Comparison of ENCODE assay signal across 9 mouse cellular contexts in genomic region chr19:5654720-5655298, GRCm38 (mm10). TPM values are rescaled to one million over a fixed set of nuclear protein-coding genes. Genes with fewer than 3 reads are reported as not detected.
DNase-seq lines count a peak whose midpoint lies in the region; ATAC-seq lines count a peak whose summit lies in the region.
"Had no signal": no experiment of that assay in that cellular context is flagged by ENCODE, and none has a peak within 500 bp of the region (broad histone marks: within the 10 kb centered on the region; RNA-seq: fewer than 3 reads in every experiment).

No protein-coding gene starts in this region.

- WGBS in liver, embryonic 13.5 days (ENCODE audit: insufficient replicate concordance), result 82% methylated on average over 43 of the region's 43 CpGs
- 26% methylated on average over 43 of the region's 43 CpGs for WGBS in stomach, embryonic 16.5 days

- no peaks in the 10 kb centered on the region for H3K9me3 ChIP-seq in megakaryocyte, embryonic 14.5 days
- H3K9me3 ChIP-seq in liver, embryonic 13.5 days (replicated peaks), result no peaks in the 10 kb centered on the region
- no peaks in the 10 kb centered on the region for H3K9me3 ChIP-seq in stomach, embryonic 16.5 days (replicated peaks; ENCODE audit: control insufficient read depth, low read length)

- DNase-seq in cerebellum, postnatal 10 days, result peak; percentile 29 to 49
- no peak for DNase-seq in cerebellum, adult 8-10 months
- no peak for DNase-seq in liver, embryonic 13.5 days
- no peak for DNase-seq in thymus, postnatal 0 days (ENCODE audit: low spot score)
- no peak for DNase-seq in cerebellum, adult 11-12 months

- no peaks in the 10 kb centered on the region for H3K27me3 ChIP-seq in megakaryocyte, embryonic 14.5 days (replicated peaks)
- H3K27me3 ChIP-seq in liver, embryonic 13.5 days, result no peaks in the 10 kb centered on the region
- 0 out of 2 replicates have a peak, but pooled peaks cover 6% of the 10 kb centered on the region for H3K27me3 ChIP-seq in stomach, embryonic 16.5 days (ENCODE audit: control insufficient read depth, insufficient read depth, low read length)

- H3K9ac ChIP-seq in liver, embryonic 13.5 days, result no peak overlapping the region
- peak overlapping the region; percentile 51 for H3K9ac ChIP-seq in stomach, embryonic 16.5 days (ENCODE audit: low read length)

- peaks cover 27% of the 10 kb centered on the region for H3K4me1 ChIP-seq in megakaryocyte, embryonic 14.5 days
- H3K4me1 ChIP-seq in liver, embryonic 13.5 days (replicated peaks), result peaks cover 46% of the 10 kb centered on the region
- H3K4me1 ChIP-seq in stomach, embryonic 16.5 days (ENCODE audit: control insufficient read depth, insufficient read depth, low read length), result peaks cover 10% of the 10 kb centered on the region

- H3K4me2 ChIP-seq in liver, embryonic 13.5 days, result peak overlapping the region; percentile 61
- peak overlapping the region; percentile 68 for H3K4me2 ChIP-seq in stomach, embryonic 16.5 days (ENCODE audit: low read depth, low read length)

- no peak overlapping the region for H3K27ac ChIP-seq in liver, embryonic 13.5 days
- no peak overlapping the region for H3K27ac ChIP-seq in stomach, embryonic 16.5 days (ENCODE audit: low read length)

- peak overlapping the region; percentile 24 for H3K4me3 ChIP-seq in megakaryocyte, embryonic 14.5 days (replicated peaks)
- peak overlapping the region; percentile 33 for H3K4me3 ChIP-seq in liver, embryonic 13.5 days (replicated peaks)
- peak overlapping the region; percentile 42 for H3K4me3 ChIP-seq in stomach, embryonic 16.5 days (replicated peaks; ENCODE audit: low read length)

- H3K36me3 ChIP-seq in megakaryocyte, embryonic 14.5 days (replicated peaks; ENCODE audit: low read length), result peaks cover 94% of the 10 kb centered on the region
- H3K36me3 ChIP-seq in liver, embryonic 13.5 days, result peaks cover 95% of the 10 kb centered on the region
- peaks cover 13% of the 10 kb centered on the region; the same call in 1 of the 2 replicates for H3K36me3 ChIP-seq in stomach, embryonic 16.5 days (ENCODE audit: control insufficient read depth, insufficient read depth, low read length)

- no peak for ATAC-seq in megakaryocyte, adult 5-6 weeks (ENCODE audit: poor library complexity, severe bottlenecking)
- no peak for ATAC-seq in liver, embryonic 13.5 days (ENCODE audit: low read depth)
- peak; percentile 12; the same call in 1 of the 2 replicates for ATAC-seq in stomach, embryonic 16.5 days (ENCODE audit: insufficient read depth, low FRiP score)
- ATAC-seq: inflammation-experienced regulatory T-cells, adult 6 months had no signal

RNA-seq across cellular contexts. Expression of gene Sipa1, which starts 8.7 kb away (rescaled TPM):
- polyA plus RNA-seq in megakaryocyte, embryonic 14.5 days (2012; ENCODE audit: insufficient read depth, low replicate concordance), result 116 and 134 TPM in 2 replicates
- total RNA-seq in megakaryocyte, adult 5-6 weeks (2015), result 50.8 and 65.8 TPM in 2 replicates
- total RNA-seq in megakaryocyte, adult 5-6 weeks (2017), result 50.1 and 78.7 TPM in 2 replicates
- polyA plus RNA-seq in liver, embryonic 13.5 days (2015; fragmentation: Nextera tagmentation; extraction: Ambion mirVana), result 23.3 and 24.6 TPM in 2 replicates
- 17.3 and 18.1 TPM in 2 replicates for polyA plus RNA-seq in stomach, embryonic 16.5 days (2015; fragmentation: Nextera tagmentation; extraction: Ambion mirVana)
- polyA plus RNA-seq in thymus, postnatal 0 days (2015; fragmentation: Nextera tagmentation; extraction: Ambion mirVana), result 37.4 and 39.2 TPM in 2 replicates

RNA-seq across cellular contexts. Expression of gene Rela, which starts 17.5 kb away (rescaled TPM):
- 105 and 119 TPM in 2 replicates for polyA plus RNA-seq in megakaryocyte, embryonic 14.5 days (2012; ENCODE audit: insufficient read depth, low replicate concordance)
- 51.9 and 56.6 TPM in 2 replicates for total RNA-seq in megakaryocyte, adult 5-6 weeks (2015)
- 46.1 and 47.8 TPM in 2 replicates for total RNA-seq in megakaryocyte, adult 5-6 weeks (2017)
- polyA plus RNA-seq in liver, embryonic 13.5 days (2015; fragmentation: Nextera tagmentation; extraction: Ambion mirVana), result 24.5 and 28.8 TPM in 2 replicates
- polyA plus RNA-seq in stomach, embryonic 16.5 days (2015; fragmentation: Nextera tagmentation; extraction: Ambion mirVana), result 47.9 and 50.3 TPM in 2 replicates
- 50.0 and 56.2 TPM in 2 replicates for polyA plus RNA-seq in thymus, postnatal 0 days (2015; fragmentation: Nextera tagmentation; extraction: Ambion mirVana)

RNA-seq across cellular contexts. Expression of gene Map3k11, which starts 33.7 kb away (rescaled TPM):
- polyA plus RNA-seq in megakaryocyte, embryonic 14.5 days (2012; ENCODE audit: insufficient read depth, low replicate concordance), result 156 and 158 TPM in 2 replicates
- 30.3 and 35.3 TPM in 2 replicates for total RNA-seq in megakaryocyte, adult 5-6 weeks (2015)
- total RNA-seq in megakaryocyte, adult 5-6 weeks (2017), result 39.8 and 50.8 TPM in 2 replicates
- 13.8 and 15.9 TPM in 2 replicates for polyA plus RNA-seq in liver, embryonic 13.5 days (2015; fragmentation: Nextera tagmentation; extraction: Ambion mirVana)
- polyA plus RNA-seq in stomach, embryonic 16.5 days (2015; fragmentation: Nextera tagmentation; extraction: Ambion mirVana), result 20.0 and 20.2 TPM in 2 replicates
- polyA plus RNA-seq in thymus, postnatal 0 days (2015; fragmentation: Nextera tagmentation; extraction: Ambion mirVana), result 25.7 and 29.2 TPM in 2 replicates

RNA-seq across cellular contexts. Expression of gene Pcnx3, which starts 33.9 kb away (rescaled TPM):
- 161 and 607 TPM in 2 replicates for polyA plus RNA-seq in megakaryocyte, embryonic 14.5 days (2012; ENCODE audit: insufficient read depth, low replicate concordance)
- total RNA-seq in megakaryocyte, adult 5-6 weeks (2015), result 25.9 and 33.1 TPM in 2 replicates
- 19.3 and 19.6 TPM in 2 replicates for total RNA-seq in megakaryocyte, adult 5-6 weeks (2017)
- 9.1 and 10.1 TPM in 2 replicates for polyA plus RNA-seq in liver, embryonic 13.5 days (2015; fragmentation: Nextera tagmentation; extraction: Ambion mirVana)
- 17.2 and 17.4 TPM in 2 replicates for polyA plus RNA-seq in stomach, embryonic 16.5 days (2015; fragmentation: Nextera tagmentation; extraction: Ambion mirVana)
- 13.7 and 19.4 TPM in 2 replicates for polyA plus RNA-seq in thymus, postnatal 0 days (2015; fragmentation: Nextera tagmentation; extraction: Ambion mirVana)

RNA-seq across cellular contexts. Expression of gene Kat5, which starts 44.8 kb away (rescaled TPM):
- 26.7 and 57.5 TPM in 2 replicates for polyA plus RNA-seq in megakaryocyte, embryonic 14.5 days (2012; ENCODE audit: insufficient read depth, low replicate concordance)
- 34.2 and 47.8 TPM in 2 replicates for total RNA-seq in megakaryocyte, adult 5-6 weeks (2015)
- 69.4 and 73.9 TPM in 2 replicates for total RNA-seq in megakaryocyte, adult 5-6 weeks (2017)
- 21.7 and 23.8 TPM in 2 replicates for polyA plus RNA-seq in liver, embryonic 13.5 days (2015; fragmentation: Nextera tagmentation; extraction: Ambion mirVana)
- 43.3 and 45.2 TPM in 2 replicates for polyA plus RNA-seq in stomach, embryonic 16.5 days (2015; fragmentation: Nextera tagmentation; extraction: Ambion mirVana)
- polyA plus RNA-seq in thymus, postnatal 0 days (2015; fragmentation: Nextera tagmentation; extraction: Ambion mirVana), result 65.3 and 73.8 TPM in 2 replicates

Comparison
In these comparisons a context has a peak if more than half of its experiments do, and no peak if none do; other contexts are left out.
1. DNase-seq: peak in cerebellum, postnatal 10 days (2 of 2); none in cerebellum, adult 8-10 months (single experiment), liver, embryonic 13.5 days (single experiment), thymus, postnatal 0 days (single experiment) and cerebellum, adult 11-12 months (single experiment).
2. Peak in every context shown above with its lines, with median percentiles within 50 percentile points of each other: H3K4me3 ChIP-seq.